Mouse (Mus musculus) cortical plate, adult 2 months (tissue): ENCODE measurements around the gene Erc2.

Source experiments
- CTCF ChIP-seq: fragments of 200-500 bp; IDR thresholded peaks from 2 replicates; pipeline ENCODE4 v1.5.1; 2011; ENCODE audit warnings: mild to moderate bottlenecking, control low read depth, low read length; ENCODE audit not compliant: insufficient read depth; ENCODE audit errors: extremely low read depth
- POLR2A ChIP-seq: fragments of 200-500 bp; IDR thresholded peaks from 2 replicates; pipeline ENCODE4 v1.6.1; 2011; ENCODE audit warnings: mild to moderate bottlenecking, low read length, control low read depth; ENCODE audit not compliant: insufficient read depth; ENCODE audit errors: extremely low read depth

DNA sequence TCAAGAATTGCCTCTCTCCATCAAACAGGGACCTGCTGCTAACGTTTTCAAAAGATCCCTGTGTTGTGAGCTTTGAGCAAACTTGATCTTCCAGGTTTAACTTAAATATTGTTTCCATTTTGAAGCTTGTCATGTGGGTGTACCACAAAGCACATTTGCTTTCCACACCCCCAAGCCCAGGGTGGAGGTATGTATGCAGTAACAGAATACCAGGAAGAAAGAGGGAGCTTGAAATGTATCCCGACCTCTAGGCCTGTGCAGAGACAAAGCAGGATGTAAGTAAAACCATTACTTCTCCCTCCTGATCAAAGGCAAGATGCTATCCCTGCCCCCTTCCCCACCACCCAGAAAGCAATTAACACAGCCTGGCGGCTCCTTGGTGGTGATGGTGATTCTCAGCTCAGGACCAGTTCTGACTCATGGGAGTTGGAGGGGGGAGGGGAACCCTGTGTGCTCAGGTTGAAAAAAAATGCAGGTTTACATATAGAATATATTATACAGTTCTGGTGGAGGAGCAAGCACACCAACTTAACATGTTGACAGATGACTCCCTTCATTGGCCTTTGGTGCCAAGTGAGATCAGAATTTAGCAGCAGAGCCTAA is 710.2 kb downstream of the Erc2 start:
- no peak for TF ChIP-seq CTCF
- no peak for TF ChIP-seq POLR2A
